Mouse (Mus musculus) megakaryocyte, embryonic 14.5 days (primary cell): ENCODE data around the gene Agbl3.

Experiments
- FLI1 ChIP-seq: IDR thresholded peaks from 2 replicates; pipeline ENCODE4 v1.6.1; 2012; ENCODE audit warnings: low read length, inconsistent platforms, mixed read lengths
- GATA1 ChIP-seq: IDR thresholded peaks from 3 replicates; pipeline ENCODE4 v1.6.1; 2012; ENCODE audit warnings: mixed read lengths, low read length, inconsistent platforms, borderline replicate concordance

DNA sequence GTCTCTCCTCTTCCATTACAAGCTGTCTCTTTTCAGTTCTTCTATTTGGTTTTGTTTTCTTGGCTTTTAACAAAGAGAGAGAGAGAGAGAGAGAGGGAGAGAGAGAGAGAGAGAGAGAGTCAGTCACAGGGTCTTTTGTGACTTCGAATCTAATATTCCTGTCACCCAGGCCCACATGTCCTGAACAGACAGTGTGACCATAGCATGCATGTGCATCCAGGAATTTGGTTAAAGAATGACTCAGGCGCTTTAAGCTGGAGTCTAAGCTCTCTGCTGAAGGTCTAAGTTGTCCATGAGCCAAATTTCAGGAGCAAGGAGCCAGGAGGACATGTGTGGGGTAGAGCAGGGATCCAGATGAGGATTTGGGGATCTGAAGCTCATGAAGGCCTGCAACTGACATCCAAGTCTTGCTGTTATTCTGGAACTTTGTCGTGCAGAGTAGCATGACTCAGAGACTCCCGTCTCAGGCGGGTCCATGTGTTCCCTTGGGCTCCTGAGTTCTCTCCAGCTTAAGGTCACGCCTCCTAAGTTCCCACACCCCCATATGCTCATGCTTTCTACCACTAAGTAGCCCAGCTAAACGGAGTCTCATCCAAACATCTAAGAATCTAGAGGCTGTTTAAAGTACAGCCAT, 29.6 kb upstream of the Agbl3 start:
- TF ChIP-seq GATA1 (no peak), FLI1 (no peak)
